Mouse (Mus musculus) fibroblast of lung, adult 2 months (primary cell): Measurements from ENCODE around the gene Tpbpa.
"Not testable (repeated sequence)": the region's sequence is repeated elsewhere in the genome, so short reads cannot be mapped to it uniquely, and the experiment has no call there.

Source experiments
- DNase-seq: peaks from one replicate; pipeline ENCODE4 v3.0.0-alpha.2; 2011; ENCODE audit warnings: low read depth

Tpbpa gene

GRCm38 (mm10) chr13:60941884-60942283 is at the start of gene Tpbpa:
TSS of gene Tpbpa (minus strand) at chr13:60941984.
- not testable (repeated sequence) for DNase-seq

- not testable (repeated sequence) for DNase-seq
Observed at GRCm38 (mm10) chr13:60986915-60987314, 45.1 kb upstream of the Tpbpa start.

DNA sequence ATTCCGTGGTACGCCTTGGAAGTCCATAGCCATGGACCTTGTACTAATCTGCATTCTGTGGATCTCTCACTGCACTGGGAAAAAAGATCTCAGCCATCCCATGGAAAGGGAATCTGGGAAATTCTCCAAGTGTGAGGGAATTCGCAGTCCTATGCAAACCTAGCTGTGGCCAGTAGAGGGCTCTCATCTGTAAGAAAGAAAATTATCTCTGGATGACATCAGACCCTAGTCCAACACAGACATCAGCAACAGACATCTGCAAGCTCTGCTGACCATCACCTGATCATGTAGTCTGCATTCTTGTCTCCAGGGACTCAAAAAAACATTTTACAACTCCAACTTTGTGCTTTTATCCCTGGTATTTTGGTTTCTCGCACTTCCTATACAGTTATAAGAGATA is 30.5 kb upstream of the Tpbpa start:
- not testable (repeated sequence) for DNase-seq

- not testable (repeated sequence) for DNase-seq
Observed at GRCm38 (mm10) chr13:60963985-60964384, 22.2 kb upstream of the Tpbpa start.

- DNase-seq = no peak
Observed at GRCm38 (mm10) chr13:60961706-60962105, 19.9 kb upstream of the Tpbpa start.

DNA sequence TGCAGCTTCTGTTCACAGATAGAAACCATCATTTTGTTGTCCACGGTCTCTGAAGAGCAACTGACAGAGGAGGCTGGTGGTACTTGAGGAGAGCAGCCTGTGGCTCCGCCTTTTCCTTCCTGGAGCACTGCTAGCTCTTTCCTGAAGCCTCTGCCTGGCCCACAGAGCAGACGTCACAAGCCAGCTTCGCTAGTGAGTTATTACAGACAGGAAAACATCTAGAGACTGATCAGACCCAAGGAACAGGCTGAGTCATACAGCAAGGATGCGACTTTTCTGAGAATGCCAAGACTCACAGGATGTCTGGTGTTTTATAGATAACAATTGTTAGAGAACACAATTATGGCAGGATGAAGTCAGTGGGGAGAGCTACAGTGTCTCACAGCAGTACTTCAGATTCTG is 5.3 kb downstream of the Tpbpa start, which contains the start of the genes Gm49391 and Ctla2a:
TSS of gene Gm49391 (minus strand) at position 72 of the 402 bp plus-strand sequence.
TSS of gene Ctla2a (minus strand) at position 126 of the 402 bp plus-strand sequence.
- no peak for DNase-seq

- not testable (repeated sequence) for DNase-seq
Observed at GRCm38 (mm10) chr13:60935490-60935889, 6.3 kb downstream of the Tpbpa start, which contains the start of gene Gm49393. TSS of gene Gm49393 (minus strand) at chr13:60935590.

DNA sequence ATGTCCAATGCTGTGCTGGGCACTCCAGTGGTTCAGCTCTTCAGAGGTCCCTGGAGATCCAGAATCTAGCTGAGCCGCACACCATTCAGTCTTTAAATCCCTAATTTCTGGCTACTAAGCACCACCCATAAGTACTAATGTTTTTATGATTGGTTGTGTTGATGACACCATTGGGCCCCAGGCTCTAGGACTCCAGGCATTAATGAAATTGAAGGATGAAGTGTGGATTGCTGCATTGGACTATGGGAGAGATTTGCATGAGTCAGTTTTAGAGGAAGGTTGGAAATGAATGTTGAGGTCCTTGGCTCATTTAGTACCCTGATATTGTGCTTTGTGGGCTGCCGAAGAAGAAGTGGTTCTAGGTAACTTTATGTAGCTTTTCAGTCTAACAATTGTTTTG is 37.0 kb downstream of the Tpbpa start, which contains the start of gene Tpbpb:
TSS of gene Tpbpb (minus strand) at position 101 of the 400 bp plus-strand sequence.
- not testable (repeated sequence) for DNase-seq

GRCm38 (mm10) chr13:60897328-60897727 is 44.5 kb downstream of the Tpbpa start, which contains the start of gene Ctla2b:
TSS of gene Ctla2b (minus strand) at chr13:60897447.
- no peak for DNase-seq

GRCm38 (mm10) chr13:60896794-60897193 is 45.0 kb downstream of the Tpbpa start, which contains the start of gene Gm49392:
TSS of gene Gm49392 (minus strand) at chr13:60896894.
- not testable (repeated sequence) for DNase-seq

DNA sequence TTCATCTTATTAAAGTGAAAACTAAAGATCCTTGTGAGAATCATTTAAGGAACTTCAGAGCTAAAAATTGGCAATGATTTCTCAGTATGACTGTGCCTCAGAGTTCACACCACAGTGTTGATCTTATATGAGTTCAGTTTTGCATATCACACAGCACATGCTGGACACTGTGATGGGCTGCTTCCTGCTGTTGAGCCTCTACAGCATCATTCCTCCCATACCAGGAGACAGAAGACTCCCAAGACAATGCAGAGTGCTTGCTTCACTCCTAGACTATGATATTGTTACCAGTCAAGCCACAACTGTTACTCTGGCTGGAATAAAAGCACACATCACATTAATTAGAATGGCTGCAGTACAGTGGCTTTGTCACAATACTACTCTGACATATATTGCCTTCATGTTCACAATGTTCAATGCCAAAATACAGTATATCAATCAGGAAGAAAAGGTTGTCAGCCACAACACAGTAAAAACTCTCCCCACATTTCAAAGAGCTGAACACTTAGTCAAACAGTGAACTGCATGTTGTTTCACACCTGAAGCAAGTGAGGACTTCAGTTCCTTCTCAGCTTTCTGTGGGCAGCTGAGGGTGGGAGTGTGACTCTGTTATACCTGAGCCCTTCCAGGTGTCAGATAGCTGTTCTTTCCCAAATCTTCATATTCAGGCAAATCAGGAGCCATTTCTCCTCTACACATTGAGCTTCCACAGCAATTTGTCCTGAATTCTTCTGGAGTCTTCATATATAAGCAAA is 46.2 kb downstream of the Tpbpa start:
- DNase-seq = no peak

- DNase-seq = no peak
Observed at GRCm38 (mm10) chr13:60892301-60892700, 49.5 kb downstream of the Tpbpa start.
